In genomic region chr12:24498150-24498840, GRCm38 (mm10) we compare ENCODE assay signal across 8 mouse cellular contexts. TPM values are rescaled to one million over a fixed set of nuclear protein-coding genes. Genes with fewer than 3 reads are reported as not detected.
A peak's percentile ranks its signal among the peaks of the same experiment; 100 is the strongest.
DNase-seq lines count a peak whose midpoint lies in the region; ATAC-seq lines count a peak whose summit lies in the region.

Taf1b (plus strand) TSS chr12:24498359.

- peak; percentile 95 for DNase-seq in ZHBTc4 (ENCODE audit: low read depth, low spot score)
- DNase-seq in gastrocnemius, adult 8-10 months (ENCODE audit: low spot score in 2 of 2): peak; percentile 58 to 63
- peak; percentile 93 for DNase-seq in induced T-regulatory cell, adult 2 months (ENCODE audit: low read depth)
- peak; percentile 44 to 83 for DNase-seq in left cerebral cortex, adult 9 months (ENCODE audit: low spot score in 2 of 2)
- peak; percentile 84 for DNase-seq in right cerebral cortex, postnatal 14 days
- DNase-seq in urinary bladder, postnatal 36 days (ENCODE audit: low spot score in 2 of 2): peak; percentile 76

- peak; percentile 95 for ATAC-seq in common myeloid progenitor, adult 5-6 weeks (replicated peaks; ENCODE audit: low read depth, poor library complexity, severe bottlenecking)
- ATAC-seq in megakaryocyte progenitor cell, adult 5-6 weeks (replicated peaks; ENCODE audit: poor library complexity): peak; percentile 94

RNA-seq across cellular contexts. Expression of gene Taf1b, which starts in this region (rescaled TPM):
- total RNA-seq in common myeloid progenitor, adult 5-6 weeks (2017): 43.9 and 45.0 TPM in 2 replicates
- 1 to 10 TPM; 5.8 to 8.3 (median 7.0) TPM for total RNA-seq in gastrocnemius, adult 8-10 months (2022)
- total RNA-seq in megakaryocyte progenitor cell, adult 5-6 weeks (2015): 31.0 and 34.1 TPM in 2 replicates
- 39.3 and 56.8 TPM in 2 replicates for total RNA-seq in megakaryocyte progenitor cell, adult 5-6 weeks (2017)

Comparison
In these comparisons a context has a peak if more than half of its experiments do, and no peak if none do; other contexts are left out.
1. Peak in every context shown above with its lines: DNase-seq and ATAC-seq.